Comparison of ENCODE assay signal across 27 mouse cellular contexts in genomic region chr2:84930186-84930585, GRCm38 (mm10). TPM values are rescaled to one million over a fixed set of nuclear protein-coding genes. Genes with fewer than 3 reads are reported as not detected.
A peak's percentile ranks its signal among the peaks of the same experiment; 100 is the strongest.
DNase-seq lines count a peak whose midpoint lies in the region; ATAC-seq and TF ChIP-seq lines count a peak whose summit lies in the region.
"Had no signal": no experiment of that assay in that cellular context is flagged by ENCODE, and none has a peak within 500 bp of the region (broad histone marks: within the 10 kb centered on the region; RNA-seq: fewer than 3 reads in every experiment).

No protein-coding gene starts in this region.

- H3K27ac ChIP-seq in heart, embryonic 10.5 days = no peak overlapping the region
- no peak overlapping the region for H3K27ac ChIP-seq in intestine, postnatal 0 days (ENCODE audit: low read depth, low read length)
- H3K27ac ChIP-seq: embryonic facial prominence, embryonic 12.5 days; forebrain, embryonic 12.5 days; hindbrain, embryonic 13.5 days; hindbrain, postnatal 0 days had no signal

- no peak overlapping the region for H3K4me3 ChIP-seq in heart, embryonic 10.5 days
- H3K4me3 ChIP-seq in intestine, postnatal 0 days (ENCODE audit: low read depth, low read length) = no peak overlapping the region
- H3K4me3 ChIP-seq: embryonic facial prominence, embryonic 12.5 days; forebrain, embryonic 12.5 days; hindbrain, embryonic 13.5 days had no signal

- H3K4me1 ChIP-seq in heart, embryonic 10.5 days = peaks cover 4% of the 10 kb centered on the region; the same call in 1 of the 2 replicates
- no peaks in the 10 kb centered on the region for H3K4me1 ChIP-seq in intestine, postnatal 0 days (replicated peaks; ENCODE audit: control insufficient read depth, insufficient read depth, low read length)
- H3K4me1 ChIP-seq: embryonic facial prominence, embryonic 12.5 days had no signal

- 84% methylated on average over 7 of the region's 7 CpGs for WGBS in heart, embryonic 10.5 days
- WGBS in intestine, postnatal 0 days = 86% methylated on average over 7 of the region's 7 CpGs

- ATAC-seq in common myeloid progenitor, adult 5-6 weeks (replicated peaks; ENCODE audit: low read depth, poor library complexity, severe bottlenecking) = peak; percentile 89
- peak; percentile 78 for ATAC-seq in megakaryocyte, adult 5-6 weeks (ENCODE audit: poor library complexity, severe bottlenecking)
- peak; percentile 27; the same call in 1 of the 2 replicates for ATAC-seq in monocyte, adult 5-6 weeks (replicated peaks; ENCODE audit: insufficient number of reproducible peaks, low FRiP score, low TSS enrichment, poor library complexity, severe bottlenecking)
- ATAC-seq in intestine, postnatal 0 days = no peak
- ATAC-seq: activated CD4-positive, CD25-positive, alpha-beta regulatory T cell, adult 4 months; forebrain, embryonic 16.5 days; hindbrain, postnatal 0 days; Patski had no signal

- H3K4me2 ChIP-seq in intestine, postnatal 0 days (replicated peaks; ENCODE audit: low read depth) = no peak overlapping the region
- H3K4me2 ChIP-seq: embryonic facial prominence, embryonic 12.5 days; forebrain, embryonic 12.5 days; hindbrain, embryonic 13.5 days had no signal

- peak; percentile 64 for DNase-seq in heart, embryonic 10.5 days (ENCODE audit: low spot score)
- DNase-seq in heart, adult 8-10 months (ENCODE audit: low spot score) = no peak
- DNase-seq in adipocyte (ENCODE audit: low spot score) = no peak
- DNase-seq in ovary, adult 18-20 months (ENCODE audit: low spot score) = no peak
- DNase-seq: adrenal gland, adult 2 months; adrenal gland, postnatal 36 days; cerebellum, adult 2 months; cerebellum, postnatal 10 days; gastrocnemius, postnatal 10 days; heart, postnatal 10 days; heart, postnatal 4 days had no signal

- no peaks in the 10 kb centered on the region for H3K9me3 ChIP-seq in heart, embryonic 10.5 days
- H3K9me3 ChIP-seq in intestine, postnatal 0 days (ENCODE audit: control insufficient read depth) = no peaks in the 10 kb centered on the region
- H3K9me3 ChIP-seq: embryonic facial prominence, embryonic 12.5 days; forebrain, embryonic 12.5 days; hindbrain, embryonic 13.5 days had no signal

- no peaks in the 10 kb centered on the region for H3K36me3 ChIP-seq in heart, embryonic 10.5 days
- no peaks in the 10 kb centered on the region for H3K36me3 ChIP-seq in intestine, postnatal 0 days (ENCODE audit: control insufficient read depth, insufficient read depth)
- H3K36me3 ChIP-seq: embryonic facial prominence, embryonic 12.5 days; forebrain, embryonic 12.5 days; hindbrain, embryonic 13.5 days had no signal

- TF ChIP-seq CTCF in intestine, postnatal 0 days (IDR thresholded peaks at IDR 0.05; ENCODE audit: low read depth) = no peak

- H3K27me3 ChIP-seq in heart, embryonic 10.5 days (ENCODE audit: insufficient read depth, poor library complexity, severe bottlenecking) = no peaks in the 10 kb centered on the region
- no peaks in the 10 kb centered on the region for H3K27me3 ChIP-seq in intestine, postnatal 0 days (replicated peaks; ENCODE audit: control insufficient read depth, insufficient read depth, low read length)
- H3K27me3 ChIP-seq: CH12.LX; embryonic facial prominence, embryonic 12.5 days; forebrain, embryonic 12.5 days; hindbrain, embryonic 13.5 days had no signal

- H3K9ac ChIP-seq in intestine, postnatal 0 days (ENCODE audit: low read depth, low read length) = no peak overlapping the region
- H3K9ac ChIP-seq: embryonic facial prominence, embryonic 12.5 days; forebrain, embryonic 12.5 days; hindbrain, embryonic 13.5 days had no signal

RNA-seq across cellular contexts. Expression of gene Slc43a3, which starts 6.2 kb away (rescaled TPM):
- 48.4 and 50.9 TPM in 2 replicates for polyA plus RNA-seq in heart, embryonic 10.5 days (2016; fragmentation: Nextera tagmentation; extraction: Ambion mirVana)
- 10 to 100 TPM; 60.6 to 71.4 (median 66.2) TPM for total RNA-seq in heart, adult 8-10 months (2022)
- total RNA-seq in common myeloid progenitor, adult 5-6 weeks (2017) = 91.9 and 105 TPM in 2 replicates
- 51.4 and 53.0 TPM in 2 replicates for total RNA-seq in megakaryocyte, adult 5-6 weeks (2015)
- total RNA-seq in megakaryocyte, adult 5-6 weeks (2017) = 41.9 and 45.2 TPM in 2 replicates
- 4.1 to 5.3 TPM (median 4.8 TPM) in 3 replicates for total RNA-seq in monocyte, adult 5-6 weeks (2017)
- polyA plus RNA-seq in intestine, postnatal 0 days (2015; fragmentation: Nextera tagmentation; extraction: Ambion mirVana) = 42.5 and 48.0 TPM in 2 replicates
- polyA plus RNA-seq: Patski had no signal

RNA-seq across cellular contexts. Expression of gene Rtn4rl2, which starts 43.7 kb away (rescaled TPM):
- 0.33 and 0.88 TPM in 2 replicates for polyA plus RNA-seq in heart, embryonic 10.5 days (2016; fragmentation: Nextera tagmentation; extraction: Ambion mirVana)
- 1 to 10 TPM; 1.6 to 3.9 (median 2.3) TPM for total RNA-seq in heart, adult 8-10 months (2022)
- not detected in 2 replicates for total RNA-seq in common myeloid progenitor, adult 5-6 weeks (2017)
- not detected in 2 replicates for total RNA-seq in megakaryocyte, adult 5-6 weeks (2015)
- not detected in 2 replicates for total RNA-seq in megakaryocyte, adult 5-6 weeks (2017)
- total RNA-seq in monocyte, adult 5-6 weeks (2017) = not detected in 3 replicates
- polyA plus RNA-seq in intestine, postnatal 0 days (2015; fragmentation: Nextera tagmentation; extraction: Ambion mirVana) = 0.98 and 1.0 TPM in 2 replicates
- total RNA-seq: CH12.LX had no signal
- polyA plus RNA-seq: activated CD4-positive, CD25-positive, alpha-beta regulatory T cell, adult 4 months had no signal

RNA-seq across cellular contexts. Expression of gene Prg2, which starts 50.1 kb away (rescaled TPM):
- polyA plus RNA-seq in heart, embryonic 10.5 days (2016; fragmentation: Nextera tagmentation; extraction: Ambion mirVana) = 0.64 TPM in 1 of 2 replicates, not detected in the other
- not detected for total RNA-seq in heart, adult 8-10 months (2022)
- total RNA-seq in common myeloid progenitor, adult 5-6 weeks (2017) = 26.2 and 36.6 TPM in 2 replicates
- 48.6 and 96.7 TPM in 2 replicates for total RNA-seq in megakaryocyte, adult 5-6 weeks (2015)
- 238 and 301 TPM in 2 replicates for total RNA-seq in megakaryocyte, adult 5-6 weeks (2017)
- total RNA-seq in monocyte, adult 5-6 weeks (2017) = 1.2 to 3.6 TPM in 2 of 3 replicates, not detected in the other
- polyA plus RNA-seq in intestine, postnatal 0 days (2015; fragmentation: Nextera tagmentation; extraction: Ambion mirVana) = not detected in 2 replicates
- total RNA-seq: adrenal gland, adult 2 months; adrenal gland, postnatal 36 days; gastrocnemius, postnatal 4 days; heart, postnatal 4 days; hindbrain, postnatal 0 days had no signal
- polyA plus RNA-seq: adrenal gland, adult 2 months; cortical plate, adult 2 months; forebrain, embryonic 12.5 days; forebrain, embryonic 16.5 days; frontal cortex, adult 2 months; heart, embryonic 14.5 days; hindbrain, postnatal 0 days; Patski had no signal

RNA-seq across cellular contexts. Expression of gene Prg3, which starts 57.8 kb away (rescaled TPM):
- 0.31 TPM in 1 of 2 replicates, not detected in the other for polyA plus RNA-seq in heart, embryonic 10.5 days (2016; fragmentation: Nextera tagmentation; extraction: Ambion mirVana)
- total RNA-seq in heart, adult 8-10 months (2022) = not detected
- total RNA-seq in common myeloid progenitor, adult 5-6 weeks (2017) = 2.8 and 7.1 TPM in 2 replicates
- total RNA-seq in megakaryocyte, adult 5-6 weeks (2015) = 6.2 and 11.0 TPM in 2 replicates
- total RNA-seq in megakaryocyte, adult 5-6 weeks (2017) = 14.2 and 18.4 TPM in 2 replicates
- total RNA-seq in monocyte, adult 5-6 weeks (2017) = not detected in 3 replicates
- not detected in 2 replicates for polyA plus RNA-seq in intestine, postnatal 0 days (2015; fragmentation: Nextera tagmentation; extraction: Ambion mirVana)
- total RNA-seq: adrenal gland, adult 2 months; adrenal gland, postnatal 36 days; CH12.LX; gastrocnemius, postnatal 10 days; gastrocnemius, postnatal 4 days; heart, postnatal 10 days; heart, postnatal 4 days; hindbrain, postnatal 0 days had no signal
- polyA plus RNA-seq: activated CD4-positive, CD25-positive, alpha-beta regulatory T cell, adult 4 months; adrenal gland, adult 2 months; cerebellum, adult 2 months; cortical plate, adult 2 months; embryonic facial prominence, embryonic 12.5 days; forebrain, embryonic 12.5 days; forebrain, embryonic 16.5 days; frontal cortex, adult 2 months; heart, embryonic 14.5 days; hindbrain, embryonic 13.5 days; hindbrain, postnatal 0 days; Patski had no signal
